Mouse (Mus musculus) heart, postnatal 0 days (tissue): ENCODE data around the gene Zfr. TPM values are rescaled to one million over a fixed set of nuclear protein-coding genes. Genes with fewer than 3 reads are reported as not detected.
A peak's percentile ranks its signal among the peaks of the same experiment; 100 is the strongest.
"Not testable (repeated sequence)": the region's sequence is repeated elsewhere in the genome, so short reads cannot be mapped to it uniquely, and the experiment has no call there.

ENCODE experiments used
- ATAC-seq: fragments of 200-750 bp; cut with Nextera tagmentation; 2 replicates; pipeline ENCODE4 v1.8.0; 2017; ENCODE audit warnings: low read depth, moderate number of reproducible peaks, moderate library complexity; ENCODE audit not compliant: insufficient read depth
- DNase-seq: peaks from one replicate; pipeline ENCODE4 v3.0.0-alpha.2; 2016; ENCODE audit warnings: low spot score
- H3K27ac ChIP-seq: fragments of 300-500 bp; sonication (generic); 2 replicates; pipeline ENCODE4 v1.5.1; 2014; ENCODE audit warnings: low read depth, mild to moderate bottlenecking
- H3K27me3 ChIP-seq: fragments of 300-500 bp; sonication (generic); 2 replicates; pipeline ENCODE4 v1.6.1; 2014; ENCODE audit warnings: low read length, mixed read lengths; ENCODE audit not compliant: control insufficient read depth, insufficient read depth
- H3K36me3 ChIP-seq: fragments of 300-500 bp; sonication (generic); replicated peaks from 2 replicates; pipeline ENCODE4 v1.6.1; 2014; ENCODE audit warnings: low read length, mixed read lengths; ENCODE audit not compliant: control insufficient read depth, insufficient read depth
- H3K4me1 ChIP-seq: fragments of 300-500 bp; sonication (generic); 2 replicates; pipeline ENCODE4 v1.6.1; 2014; ENCODE audit warnings: antibody characterized with exemption; ENCODE audit not compliant: control insufficient read depth, insufficient read depth
- H3K4me2 ChIP-seq: fragments of 300-500 bp; sonication (generic); 2 replicates; pipeline ENCODE4 v1.6.1; 2014; ENCODE audit warnings: low read depth, mild to moderate bottlenecking, low read length, moderate library complexity
- H3K4me3 ChIP-seq: fragments of 300-500 bp; sonication (generic); 2 replicates; pipeline ENCODE4 v1.5.1; 2014; ENCODE audit warnings: low read depth, low read length
- H3K9ac ChIP-seq: fragments of 300-500 bp; sonication (generic); replicated peaks from 2 replicates; pipeline ENCODE4 v1.6.1; 2014; ENCODE audit warnings: low read depth, low read length, mixed read lengths
- H3K9me3 ChIP-seq: fragments of 300-500 bp; sonication (generic); replicated peaks from 2 replicates; pipeline ENCODE4 v1.6.1; 2016; ENCODE audit warnings: low read length; ENCODE audit not compliant: control insufficient read depth
- CTCF ChIP-seq: IDR thresholded peaks from 2 replicates; pipeline ENCODE4 v1.5.1; 2016; ENCODE audit warnings: antibody characterized with exemption, control low read depth, low read depth
- EP300 ChIP-seq: IDR thresholded peaks from 2 replicates; pipeline ENCODE4 v1.6.1; 2016; ENCODE audit warnings: antibody characterized with exemption, low read depth
- WGBS: fragments of 180-500 bp; shearing (Covaris S2); extraction: QIAGEN DNeasy Blood & Tissue Kit; methylation state at CpG from one replicate; pipeline ENCODE4 v1.1.7; 2014; 5-methylcytosine and 5-hydroxymethylcytosine counted together
- polyA plus RNA-seq: library from polyadenylated mRNA; unstranded; fragments of >200 nt; fragmentation: Nextera tagmentation; extraction: Ambion mirVana; gene quantifications from 2 replicates; pipeline ENCODE4 v1.2.1, GENCODE M21; 2015
- total RNA-seq: library from RNA; depleted of rRNA; stranded (reverse); fragments of >200 nt; gene quantifications from 2 replicates; pipeline ENCODE4 v1.2.3, GENCODE M21; 2014; ENCODE audit warnings: low replicate concordance

Zfr gene
- total and polyA plus RNA-seq, 2 experiments from 2014 or later = 74.3 to 119 TPM

DNA sequence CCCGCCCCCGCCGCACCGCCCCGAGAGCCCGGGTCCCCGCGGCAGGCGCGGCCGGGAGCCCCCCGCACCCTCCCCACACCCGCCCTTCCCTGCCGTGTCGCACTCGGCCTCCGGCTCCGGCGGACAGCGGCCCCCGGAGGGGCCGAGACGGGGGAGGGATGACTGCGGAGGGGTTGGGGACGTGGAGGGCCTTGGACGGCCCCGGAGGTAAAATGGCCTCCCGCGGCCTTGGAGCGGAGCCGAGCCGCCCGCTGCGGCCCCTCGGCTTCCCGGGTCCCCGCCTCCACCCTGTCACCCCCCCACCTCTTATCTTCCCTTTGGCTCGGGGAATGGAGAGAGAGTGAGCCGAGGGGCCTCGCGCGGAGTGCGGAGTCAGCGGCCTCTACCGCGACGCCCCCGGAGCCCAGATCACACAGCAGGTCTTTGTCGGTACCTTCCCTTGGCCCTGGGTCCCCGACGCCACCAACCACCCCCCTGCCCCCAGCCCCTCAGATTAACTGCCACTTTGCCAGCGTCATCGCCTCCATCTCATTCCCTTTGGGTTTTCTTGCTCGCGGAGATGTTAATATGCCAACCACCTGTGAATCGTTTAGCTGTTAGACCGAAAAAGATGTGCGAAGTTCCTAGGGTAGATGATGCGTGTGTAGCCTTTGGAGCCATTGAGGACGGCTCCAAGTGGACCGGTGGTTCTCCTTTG lies 949 bp downstream of the Zfr start:
- peak overlapping the region; percentile 61 for H3K4me2 ChIP-seq
- no peaks in the 10 kb centered on the region for H3K27me3 ChIP-seq
- no peaks in the 10 kb centered on the region for H3K9me3 ChIP-seq
- WGBS = under 1% methylated on average over 47 of the region's 61 CpGs
- H3K27ac ChIP-seq = peak overlapping the region; percentile 98
- ATAC-seq (peak; percentile 78), DNase-seq (peak; percentile 85)
- peak overlapping the region; percentile 86 for H3K4me3 ChIP-seq
- peak overlapping the region; percentile 99 for H3K9ac ChIP-seq
- H3K36me3 ChIP-seq = 0 out of 2 replicates have a peak, but pooled peaks cover 6% of the 10 kb centered on the region
- H3K4me1 ChIP-seq = 0 out of 2 replicates have a peak, but pooled peaks cover 9% of the 10 kb centered on the region
- TF ChIP-seq EP300 (no peak), CTCF (no peak)

DNA sequence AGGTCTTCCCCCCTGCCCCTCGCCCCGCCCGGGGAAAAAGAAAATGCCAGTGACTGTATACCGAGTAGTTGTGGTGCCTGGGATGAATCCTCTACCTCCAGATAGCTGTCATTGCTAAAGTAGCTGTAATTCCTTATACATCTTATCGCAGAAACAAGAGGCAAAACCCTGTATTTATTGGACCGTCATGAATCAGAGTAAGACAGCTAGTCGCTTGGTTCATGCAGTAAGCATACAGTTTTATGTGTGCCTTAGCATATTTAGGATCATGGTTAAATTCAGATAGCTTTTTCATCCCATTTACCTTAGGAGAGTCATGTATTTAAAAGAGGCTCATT lies 1.5 kb downstream of the Zfr start:
- Histone ChIP-seq H3K4me1 (0 out of 2 replicates have a peak, but pooled peaks cover 9% of the 10 kb centered on the region), H3K36me3 (0 out of 2 replicates have a peak, but pooled peaks cover 6% of the 10 kb centered on the region), H3K4me3 (peak overlapping the region; percentile 86), H3K9ac (peak overlapping the region; percentile 99), H3K9me3 (no peaks in the 10 kb centered on the region), H3K27ac (peak overlapping the region; percentile 98), H3K27me3 (no peaks in the 10 kb centered on the region), H3K4me2 (peak overlapping the region; percentile 61)
- DNase-seq = no peak
- no peak for ATAC-seq
- WGBS = 2% methylated on average over 7 of the region's 7 CpGs
- TF ChIP-seq CTCF (no peak), EP300 (no peak)

DNA sequence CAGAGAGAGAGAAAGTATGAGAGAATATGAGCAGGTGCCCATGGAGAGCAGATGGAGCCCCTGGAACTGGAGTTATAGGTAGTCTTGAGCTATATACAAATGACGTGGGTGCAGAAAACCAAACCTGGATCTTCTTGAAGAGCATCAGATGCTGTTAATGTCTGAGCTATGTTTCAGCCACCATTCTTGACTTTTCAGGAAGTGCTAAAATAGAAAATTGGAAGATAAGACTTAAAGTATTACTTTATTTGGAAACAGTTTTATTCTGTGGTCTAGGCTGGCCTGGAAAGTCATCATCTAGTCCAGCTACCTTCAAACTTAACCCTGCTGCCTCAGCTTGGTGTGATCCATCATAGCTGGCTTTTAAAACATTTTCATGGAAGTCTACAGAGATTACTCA lies 7.3 kb downstream of the Zfr start:
- Histone ChIP-seq H3K9me3 (no peaks in the 10 kb centered on the region), H3K4me1 (peaks cover 8% of the 10 kb centered on the region), H3K27ac (no peak overlapping the region), H3K27me3 (no peaks in the 10 kb centered on the region), H3K9ac (no peak overlapping the region), H3K36me3 (0 out of 2 replicates have a peak, but pooled peaks cover 17% of the 10 kb centered on the region), H3K4me3 (no peak overlapping the region), H3K4me2 (no peak overlapping the region)
- 56% methylated on average over 1 of the region's 1 CpGs for WGBS
- DNase-seq (no peak), ATAC-seq (no peak)
- TF ChIP-seq EP300 (no peak), CTCF (no peak)

DNA sequence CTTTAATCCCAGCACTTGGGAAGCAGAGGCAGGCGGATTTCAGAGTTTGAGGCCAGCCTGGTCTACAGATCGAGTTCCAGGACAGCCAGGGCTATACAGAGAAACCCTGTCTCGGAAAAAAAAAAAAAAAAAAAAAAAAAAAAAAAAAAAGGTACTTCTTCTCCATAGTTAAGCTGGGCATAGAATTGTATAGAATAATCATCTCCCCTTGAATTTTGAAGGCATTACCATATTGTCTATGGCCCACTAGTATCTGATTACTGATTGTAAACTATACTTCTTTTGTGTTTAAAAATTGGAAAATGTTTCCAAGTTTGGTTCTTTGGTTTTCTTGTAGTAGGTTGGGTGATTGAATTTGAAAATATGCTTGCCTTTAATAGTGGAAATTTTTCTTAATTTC lies 13.2 kb downstream of the Zfr start:
- not testable (repeated sequence) for H3K4me3 ChIP-seq, DNase-seq, H3K9ac ChIP-seq, ATAC-seq, H3K4me2 ChIP-seq, H3K27ac ChIP-seq, H3K9me3 ChIP-seq, H3K27me3 ChIP-seq
- 87% methylated on average over 3 of the region's 3 CpGs for WGBS
- Histone ChIP-seq H3K36me3 (peaks cover 16% of the 10 kb centered on the region), H3K4me1 (peaks cover 25% of the 10 kb centered on the region)

DNA sequence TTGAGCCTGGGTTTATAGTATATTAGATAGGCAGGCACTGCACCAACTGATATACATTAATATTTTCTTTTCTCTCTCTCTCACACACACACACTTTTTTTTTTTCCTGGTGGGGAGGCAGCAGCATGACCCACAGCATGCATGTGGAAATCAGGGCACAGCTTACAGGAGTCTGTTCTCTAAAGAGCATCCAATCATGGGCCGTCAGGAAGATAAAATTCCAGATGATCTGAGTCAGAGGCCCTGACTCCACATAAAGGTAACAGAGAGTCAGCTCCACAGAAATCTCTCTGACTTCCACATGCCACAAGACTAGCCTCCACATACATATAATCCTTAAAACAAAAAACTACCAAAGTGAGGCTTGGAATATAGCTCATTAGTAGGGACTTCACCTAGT lies 16.9 kb downstream of the Zfr start:
- Histone ChIP-seq H3K27ac (peak overlapping the region; percentile 43; the same call in 1 of the 2 replicates), H3K4me3 (no peak overlapping the region), H3K9me3 (no peaks in the 10 kb centered on the region), H3K4me1 (peaks cover 25% of the 10 kb centered on the region), H3K27me3 (no peaks in the 10 kb centered on the region), H3K36me3 (peaks cover 19% of the 10 kb centered on the region), H3K9ac (no peak overlapping the region), H3K4me2 (no peak overlapping the region)
- WGBS = 6% methylated on average over 1 of the region's 1 CpGs
- TF ChIP-seq EP300 (no peak), CTCF (no peak)
- ATAC-seq (peak; percentile 53; the same call in 1 of the 2 replicates), DNase-seq (no peak)

DNA sequence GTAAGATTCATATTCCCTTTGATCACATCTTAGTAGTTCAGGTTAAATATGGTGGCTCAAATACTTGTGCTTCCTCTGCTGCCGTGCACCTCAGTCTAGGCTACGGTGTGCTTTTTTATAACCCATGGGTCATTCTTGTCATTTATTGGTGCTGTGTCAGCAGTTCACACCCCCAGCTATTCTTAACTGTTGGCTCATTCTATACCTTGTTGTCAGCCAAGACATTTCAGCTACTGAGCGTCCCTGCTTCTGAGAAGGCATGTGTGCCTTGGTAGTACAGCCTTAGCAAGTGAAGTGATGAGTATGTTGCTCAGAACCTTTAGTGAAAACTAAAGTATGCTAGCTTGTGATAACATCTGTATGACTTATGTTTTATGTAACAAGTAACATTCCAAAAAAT lies 17.7 kb downstream of the Zfr start:
- Histone ChIP-seq H3K27me3 (no peaks in the 10 kb centered on the region), H3K4me1 (peaks cover 25% of the 10 kb centered on the region), H3K4me2 (no peak overlapping the region), H3K36me3 (peaks cover 22% of the 10 kb centered on the region), H3K9ac (no peak overlapping the region), H3K9me3 (no peaks in the 10 kb centered on the region), H3K27ac (peak overlapping the region; percentile 43), H3K4me3 (no peak overlapping the region)
- no peak for DNase-seq
- WGBS = 12% methylated on average over 3 of the region's 3 CpGs
- TF ChIP-seq EP300 = no peak
- TF ChIP-seq CTCF = no peak
- ATAC-seq = peak; percentile 41; the same call in 1 of the 2 replicates
